Mouse (Mus musculus): ENCODE results near the gene Rad1. TPM values are rescaled to one million over a fixed set of nuclear protein-coding genes. Genes with fewer than 3 reads are reported as not detected.

The Rad1 gene
- polyA plus RNA-seq, 2 experiments = 6.0 to 14.6 TPM

DNA sequence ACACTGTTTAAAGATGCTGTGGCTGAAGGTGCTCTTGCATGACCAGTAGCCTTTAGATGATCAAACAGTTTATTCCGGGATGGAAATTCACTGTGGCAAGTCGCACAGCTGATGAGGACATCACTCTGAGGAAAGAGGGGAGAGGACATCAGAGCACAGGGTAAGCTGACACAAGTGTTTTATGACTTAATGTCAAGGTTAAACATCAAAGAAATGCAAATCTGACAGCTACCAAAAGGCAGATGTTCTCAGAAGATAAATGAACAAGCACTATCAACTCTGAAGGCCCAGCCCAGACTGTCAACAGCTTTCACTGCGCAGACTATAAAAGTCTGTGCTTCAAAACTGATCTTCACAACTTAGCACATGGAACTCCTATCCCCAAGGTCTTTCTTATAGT is 38.7 kb upstream of the Rad1 start:
- H3K4me3 ChIP-seq (ENCODE audit: insufficient read depth in 1 of 2, low read depth in 2 of 2, low read length in 2 of 2) = no peak overlapping the region
- H3K27ac ChIP-seq = no peak overlapping the region
- no peaks in the 10 kb centered on the region for H3K27me3 ChIP-seq (ENCODE audit: control insufficient read depth, insufficient read depth, low read length)
- H3K4me1 ChIP-seq (replicated peaks; ENCODE audit: control insufficient read depth in 2 of 2, insufficient read depth in 2 of 2, low read length in 1 of 2) = no peaks in the 10 kb centered on the region
- WGBS (ENCODE audit: insufficient replicate concordance) = 60% methylated on average over 3 of the region's 3 CpGs
- DNase-seq (ENCODE audit: low read depth in 3 of 3, low spot score in 3 of 3) = no peak
- H3K4me2 ChIP-seq (ENCODE audit: low read depth) = no peak overlapping the region
- no peak overlapping the region for H3K9ac ChIP-seq (replicated peaks)
- TF ChIP-seq CTCF (IDR thresholded peaks at IDR 0.05; ENCODE audit: low read depth) = no peak
- TF ChIP-seq EP300 (IDR thresholded peaks at IDR 0.05; ENCODE audit: low read depth) = no peak
- no peaks in the 10 kb centered on the region for H3K9me3 ChIP-seq (ENCODE audit: control insufficient read depth, low read length)
- no peak for ATAC-seq (ENCODE audit: insufficient read depth)
- H3K36me3 ChIP-seq (replicated peaks; ENCODE audit: control insufficient read depth, insufficient read depth, low read depth) = peaks cover 6% of the 10 kb centered on the region

DNA sequence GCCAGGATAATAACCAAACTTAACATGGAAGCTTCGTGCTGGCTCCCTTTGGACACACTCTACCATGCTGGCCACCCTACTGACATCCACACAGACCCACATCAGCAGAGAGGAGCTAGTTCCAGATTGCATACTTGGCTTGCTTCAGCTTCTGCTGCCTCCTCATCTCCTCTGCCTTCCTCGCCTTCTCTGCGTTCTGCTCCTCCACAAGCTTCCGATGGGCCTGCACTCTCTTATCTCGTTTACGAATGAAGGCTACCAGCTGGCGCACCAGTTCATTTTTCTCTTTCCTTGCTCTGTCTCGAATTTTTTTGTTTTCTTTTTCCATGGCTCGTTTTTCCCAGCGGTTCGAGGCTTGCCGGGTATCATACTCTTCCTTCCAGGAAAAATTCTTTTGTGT is 24.8 kb upstream of the Rad1 start:
- H3K9ac ChIP-seq (replicated peaks) = no peak overlapping the region
- TF ChIP-seq EP300 (IDR thresholded peaks at IDR 0.05; ENCODE audit: low read depth) (no peak), CTCF (IDR thresholded peaks at IDR 0.05; ENCODE audit: low read depth) (no peak)

DNA sequence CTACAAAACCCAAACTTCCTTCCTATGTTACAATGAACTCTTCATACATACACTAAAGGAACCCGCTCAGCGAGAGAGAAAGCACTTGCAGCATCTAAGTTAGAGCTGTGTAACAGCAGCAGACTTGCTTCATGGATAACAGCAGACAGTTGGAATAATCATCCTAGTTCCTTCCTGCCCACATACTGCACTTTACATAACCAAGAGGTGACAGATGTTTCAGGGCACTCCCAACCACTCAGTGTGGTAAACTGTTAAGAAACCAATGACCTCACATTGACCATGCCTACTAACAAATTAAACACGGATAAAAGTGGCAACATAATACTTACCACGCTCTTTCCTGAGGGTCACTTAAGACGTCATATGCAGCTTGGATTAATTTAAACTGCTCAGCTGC is 22.3 kb upstream of the Rad1 start:
- H3K4me2 ChIP-seq (ENCODE audit: low read depth) = no peak overlapping the region
- no peak overlapping the region for H3K27ac ChIP-seq
- peaks cover 0 to 4% of the 10 kb centered on the region in 2 experiments; a peak in 1 of 4 replicates for H3K4me1 ChIP-seq (replicated peaks; ENCODE audit: control insufficient read depth in 2 of 2, insufficient read depth in 2 of 2, low read length in 1 of 2)
- no peak overlapping the region for H3K4me3 ChIP-seq (ENCODE audit: insufficient read depth in 1 of 2, low read depth in 2 of 2, low read length in 2 of 2)
- DNase-seq (ENCODE audit: low read depth in 3 of 3, low spot score in 3 of 3) = no peak
- H3K27me3 ChIP-seq (ENCODE audit: control insufficient read depth, insufficient read depth, low read length) = no peaks in the 10 kb centered on the region
- no peak for TF ChIP-seq CTCF (IDR thresholded peaks at IDR 0.05; ENCODE audit: low read depth)
- TF ChIP-seq EP300 (IDR thresholded peaks at IDR 0.05; ENCODE audit: low read depth) = no peak
- no peak for ATAC-seq (ENCODE audit: insufficient read depth)
- no peak overlapping the region for H3K9ac ChIP-seq (replicated peaks)
- peaks cover 3% of the 10 kb centered on the region; the same call in 1 of the 2 replicates for H3K36me3 ChIP-seq (replicated peaks; ENCODE audit: control insufficient read depth, insufficient read depth, low read depth)
- 52% methylated on average over 5 of the region's 5 CpGs for WGBS (ENCODE audit: insufficient replicate concordance)
- H3K9me3 ChIP-seq (ENCODE audit: control insufficient read depth, low read length) = no peaks in the 10 kb centered on the region

More for the DNA sequence above, 24.8 kb upstream of the Rad1 start:
- Histone ChIP-seq H3K36me3 (replicated peaks; ENCODE audit: control insufficient read depth, insufficient read depth, low read depth) (peaks cover 6% of the 10 kb centered on the region; the same call in 1 of the 2 replicates), H3K27ac (no peak overlapping the region), H3K9me3 (ENCODE audit: control insufficient read depth, low read length) (no peaks in the 10 kb centered on the region), H3K4me3 (ENCODE audit: insufficient read depth in 1 of 2, low read depth in 2 of 2, low read length in 2 of 2) (no peak overlapping the region), H3K4me2 (ENCODE audit: low read depth) (no peak overlapping the region), H3K4me1 (replicated peaks; ENCODE audit: control insufficient read depth in 2 of 2, insufficient read depth in 2 of 2, low read length in 1 of 2) (peaks cover 0 to 4% of the 10 kb centered on the region in 2 experiments; a peak in 1 of 4 replicates), H3K27me3 (ENCODE audit: control insufficient read depth, insufficient read depth, low read length) (no peaks in the 10 kb centered on the region)
- no peak for ATAC-seq (ENCODE audit: insufficient read depth)
- no peak for DNase-seq (ENCODE audit: low read depth in 3 of 3, low spot score in 3 of 3)
- WGBS (ENCODE audit: insufficient replicate concordance) = 73% methylated on average over 12 of the region's 12 CpGs

DNA sequence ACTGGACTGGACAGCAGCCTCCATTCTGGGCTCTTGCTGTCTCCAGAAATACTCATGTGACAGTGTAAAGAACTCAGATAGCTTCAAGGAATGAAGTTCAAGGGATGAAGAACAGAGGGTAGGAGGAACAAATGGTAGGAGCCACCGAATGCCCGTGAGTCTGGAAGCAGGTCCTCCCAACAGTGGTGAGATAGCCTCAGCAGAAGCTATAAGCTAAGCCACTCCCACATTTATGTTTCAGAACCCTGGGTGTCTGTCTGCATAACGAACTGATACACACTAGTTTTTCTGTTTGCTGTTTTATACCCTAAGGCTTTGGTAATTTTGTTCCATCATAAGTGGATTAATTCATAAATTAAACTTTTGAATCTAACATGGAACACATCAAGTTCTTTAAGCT is 21.1 kb upstream of the Rad1 start:
- 38% methylated on average over 3 of the region's 3 CpGs for WGBS (ENCODE audit: insufficient replicate concordance)
- Histone ChIP-seq H3K4me2 (ENCODE audit: low read depth) (no peak overlapping the region), H3K4me1 (replicated peaks; ENCODE audit: control insufficient read depth in 2 of 2, insufficient read depth in 2 of 2, low read length in 1 of 2) (peaks cover 2 to 8% of the 10 kb centered on the region in 2 experiments; a peak in 2 of 4 replicates), H3K27ac (no peak overlapping the region), H3K9ac (replicated peaks) (no peak overlapping the region), H3K9me3 (ENCODE audit: control insufficient read depth, low read length) (no peaks in the 10 kb centered on the region), H3K4me3 (ENCODE audit: insufficient read depth in 1 of 2, low read depth in 2 of 2, low read length in 2 of 2) (no peak overlapping the region), H3K27me3 (ENCODE audit: control insufficient read depth, insufficient read depth, low read length) (no peaks in the 10 kb centered on the region), H3K36me3 (replicated peaks; ENCODE audit: control insufficient read depth, insufficient read depth, low read depth) (no peaks in the 10 kb centered on the region; the same call in 1 of the 2 replicates)
- DNase-seq (ENCODE audit: low read depth in 3 of 3, low spot score in 3 of 3) (no peak), ATAC-seq (ENCODE audit: insufficient read depth) (no peak)
- no peak for TF ChIP-seq EP300 (IDR thresholded peaks at IDR 0.05; ENCODE audit: low read depth)
- no peak for TF ChIP-seq CTCF (IDR thresholded peaks at IDR 0.05; ENCODE audit: low read depth)

DNA sequence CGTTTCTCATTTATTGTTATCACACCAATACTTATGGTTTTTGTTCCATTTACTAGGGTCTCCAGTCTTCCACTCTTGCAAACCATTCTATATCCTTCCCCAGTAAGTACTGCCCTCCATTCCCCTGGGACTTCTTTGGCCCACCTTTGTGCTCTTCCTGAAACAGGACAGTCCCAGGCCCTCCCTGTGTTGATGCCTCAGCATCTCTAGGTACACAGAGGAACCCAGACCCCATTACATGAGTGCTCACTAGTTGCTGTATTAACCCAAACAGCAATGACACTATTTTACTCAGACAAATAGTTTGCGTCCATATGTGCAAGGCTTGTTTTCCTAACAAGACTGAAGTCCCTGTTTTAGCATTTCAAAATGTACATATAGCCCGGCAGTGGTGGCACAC is 17.1 kb upstream of the Rad1 start:
- Histone ChIP-seq H3K27me3 (ENCODE audit: control insufficient read depth, insufficient read depth, low read length) (no peaks in the 10 kb centered on the region), H3K4me3 (ENCODE audit: insufficient read depth in 1 of 2, low read depth in 2 of 2, low read length in 2 of 2) (no peak overlapping the region), H3K36me3 (replicated peaks; ENCODE audit: control insufficient read depth, insufficient read depth, low read depth) (no peaks in the 10 kb centered on the region), H3K4me1 (replicated peaks; ENCODE audit: control insufficient read depth in 2 of 2, insufficient read depth in 2 of 2, low read length in 1 of 2) (peaks cover 2 to 10% of the 10 kb centered on the region in 2 experiments; a peak in 2 of 4 replicates), H3K27ac (no peak overlapping the region), H3K4me2 (ENCODE audit: low read depth) (peak overlapping the region; percentile 98), H3K9ac (replicated peaks) (no peak overlapping the region), H3K9me3 (ENCODE audit: control insufficient read depth, low read length) (no peaks in the 10 kb centered on the region)
- ATAC-seq (ENCODE audit: insufficient read depth) = no peak
- 54% methylated on average over 3 of the region's 3 CpGs for WGBS (ENCODE audit: insufficient replicate concordance)
- no peak for TF ChIP-seq CTCF (IDR thresholded peaks at IDR 0.05; ENCODE audit: low read depth)
- no peak for DNase-seq (ENCODE audit: low read depth in 3 of 3, low spot score in 3 of 3)
